Mouse (Mus musculus): Measurements from ENCODE around the gene Tnni2.

- no peak for TF ChIP-seq CTCF (IDR thresholded peaks at IDR 0.05; ENCODE audit: control insufficient read depth, insufficient read depth, low read length)
- TF ChIP-seq POLR2A (IDR thresholded peaks at IDR 0.05; ENCODE audit: borderline replicate concordance, control insufficient read depth, low read depth, low read length), result no peak
These were observed 7.3 kb upstream of the Tnni2 start, which contains the start of gene Syt8 for GRCm38 (mm10) chr7:142434137-142434865.
